Mouse (Mus musculus) spleen, adult 2 months (tissue): ENCODE measurements around the gene Olfml3.

Experiments used
- CTCF ChIP-seq: fragments of 200-500 bp; IDR thresholded peaks from 2 replicates; pipeline ENCODE4 v1.5.1; 2011; ENCODE audit warnings: mild to moderate bottlenecking, inconsistent platforms; ENCODE audit not compliant: insufficient read depth, insufficient read length, insufficient replicate concordance; ENCODE audit errors: extremely low read depth
- POLR2A ChIP-seq: fragments of 200-500 bp; IDR thresholded peaks from 2 replicates; pipeline ENCODE4 v1.6.1; 2011; ENCODE audit warnings: low read depth, low read length, inconsistent platforms

DNA sequence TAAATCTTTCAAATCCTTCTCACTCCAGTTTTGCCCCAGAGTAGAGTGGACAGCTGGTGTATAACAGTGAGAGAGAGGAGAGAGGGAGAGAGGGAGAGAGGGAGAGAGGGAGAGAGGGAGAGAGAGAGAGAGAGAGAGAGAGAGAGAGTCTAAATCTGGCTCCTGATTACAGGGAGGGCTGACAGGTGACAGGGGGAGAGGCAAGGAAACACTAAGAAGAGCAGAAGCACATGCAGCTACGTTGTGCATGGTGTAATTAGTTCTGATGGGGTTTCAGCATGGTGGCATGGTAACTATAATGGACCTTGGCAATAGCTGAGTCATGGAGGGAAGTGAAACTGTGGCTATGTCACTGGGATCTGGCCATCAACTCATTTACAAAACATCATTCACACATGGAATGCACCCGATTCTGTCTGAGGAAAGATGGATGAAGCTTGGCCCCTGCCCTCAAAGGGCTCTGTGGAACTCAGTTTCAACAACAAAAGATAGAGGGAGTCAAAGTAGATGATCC lies 9.9 kb downstream of the Olfml3 start:
- TF ChIP-seq CTCF (no peak), POLR2A (no peak)
